Mouse (Mus musculus) stomach, embryonic 14.5 days (tissue): Measurements from ENCODE around the gene Mroh3. TPM values are rescaled to one million over a fixed set of nuclear protein-coding genes. Genes with fewer than 3 reads are reported as not detected.

Experiments used
- ATAC-seq: fragments of 200-750 bp; cut with Nextera tagmentation; 2 replicates; pipeline ENCODE4 v1.8.0; 2017; ENCODE audit warnings: low read depth, moderate TSS enrichment; ENCODE audit not compliant: insufficient number of reproducible peaks, insufficient read depth, low FRiP score
- H3K27ac ChIP-seq: fragments of 300-500 bp; sonication (generic); 2 replicates; pipeline ENCODE4 v1.5.1; 2014; ENCODE audit warnings: mild to moderate bottlenecking, low read length, moderate library complexity, mixed read lengths
- H3K27me3 ChIP-seq: fragments of 300-500 bp; sonication (generic); 2 replicates; pipeline ENCODE4 v1.6.1; 2014; ENCODE audit warnings: low read length, control low read depth, mixed read lengths; ENCODE audit not compliant: control insufficient read depth, insufficient read depth
- H3K36me3 ChIP-seq: fragments of 300-500 bp; sonication (generic); 2 replicates; pipeline ENCODE4 v1.6.1; 2014; ENCODE audit warnings: mild to moderate bottlenecking, control low read depth, low read length, moderate library complexity, mixed read lengths; ENCODE audit not compliant: control insufficient read depth, insufficient read depth
- H3K4me1 ChIP-seq: fragments of 300-500 bp; sonication (generic); 2 replicates; pipeline ENCODE4 v1.6.1; 2014; ENCODE audit warnings: low read length, control low read depth, mixed read lengths; ENCODE audit not compliant: control insufficient read depth, insufficient read depth
- H3K4me2 ChIP-seq: fragments of 300-500 bp; sonication (generic); replicated peaks from 2 replicates; pipeline ENCODE4 v1.6.1; 2014; ENCODE audit warnings: low read depth, low read length, control low read depth
- H3K4me3 ChIP-seq: fragments of 300-500 bp; sonication (generic); 2 replicates; pipeline ENCODE4 v1.5.1; 2014; ENCODE audit warnings: low read depth, low read length, control low read depth
- H3K9ac ChIP-seq: fragments of 300-500 bp; sonication (generic); replicated peaks from 2 replicates; pipeline ENCODE4 v1.6.1; 2014; ENCODE audit warnings: low read depth, mild to moderate bottlenecking, control low read depth, low read length, moderate library complexity, mixed read lengths
- H3K9me3 ChIP-seq: fragments of 300-500 bp; sonication (generic); 2 replicates; pipeline ENCODE4 v1.6.1; 2016; ENCODE audit warnings: low read depth, low read length, control low read depth; ENCODE audit not compliant: control insufficient read depth
- WGBS: fragments of 180-500 bp; shearing (Covaris S2); extraction: QIAGEN DNeasy Blood & Tissue Kit; methylation state at CpG from one replicate; pipeline ENCODE4 v1.1.7; 2014; 5-methylcytosine and 5-hydroxymethylcytosine counted together
- polyA plus RNA-seq: library from polyadenylated mRNA; unstranded; fragments of >200 nt; fragmentation: Nextera tagmentation; extraction: Ambion mirVana; gene quantifications from 2 replicates; pipeline ENCODE4 v1.2.1, GENCODE M21; 2014

Gene Mroh3
- polyA plus RNA-seq, 1 experiment from 2014 or later = 2.7 TPM

DNA sequence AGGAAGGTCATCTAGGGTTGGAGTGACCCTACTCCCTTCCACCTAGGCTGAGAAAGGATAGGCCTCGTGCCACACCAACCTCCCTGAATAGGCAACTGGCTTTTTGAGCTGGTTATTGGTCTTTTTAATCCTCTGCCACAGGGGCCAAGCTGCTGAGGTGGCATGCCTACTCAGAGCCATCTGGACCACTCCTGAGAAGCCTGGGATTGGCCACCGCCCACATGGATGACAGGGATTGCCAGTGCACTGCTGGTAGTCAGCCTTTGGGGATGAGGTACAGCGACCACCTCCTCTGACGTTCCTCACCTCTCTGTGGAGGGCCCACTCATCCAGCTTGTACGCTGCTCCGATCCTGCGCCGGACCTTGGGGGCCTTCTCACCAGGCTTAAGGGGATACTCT, 13.2 kb upstream of the Mroh3 start:
- no peaks in the 10 kb centered on the region for H3K27me3 ChIP-seq
- no peak overlapping the region for H3K4me3 ChIP-seq
- no peak overlapping the region for H3K9ac ChIP-seq
- H3K27ac ChIP-seq = no peak overlapping the region
- no peaks in the 10 kb centered on the region for H3K9me3 ChIP-seq
- no peak for ATAC-seq
- no peak overlapping the region for H3K4me2 ChIP-seq
- 93% methylated on average over 8 of the region's 8 CpGs for WGBS
- peaks cover 9% of the 10 kb centered on the region for H3K36me3 ChIP-seq
- peaks cover 34% of the 10 kb centered on the region for H3K4me1 ChIP-seq

DNA sequence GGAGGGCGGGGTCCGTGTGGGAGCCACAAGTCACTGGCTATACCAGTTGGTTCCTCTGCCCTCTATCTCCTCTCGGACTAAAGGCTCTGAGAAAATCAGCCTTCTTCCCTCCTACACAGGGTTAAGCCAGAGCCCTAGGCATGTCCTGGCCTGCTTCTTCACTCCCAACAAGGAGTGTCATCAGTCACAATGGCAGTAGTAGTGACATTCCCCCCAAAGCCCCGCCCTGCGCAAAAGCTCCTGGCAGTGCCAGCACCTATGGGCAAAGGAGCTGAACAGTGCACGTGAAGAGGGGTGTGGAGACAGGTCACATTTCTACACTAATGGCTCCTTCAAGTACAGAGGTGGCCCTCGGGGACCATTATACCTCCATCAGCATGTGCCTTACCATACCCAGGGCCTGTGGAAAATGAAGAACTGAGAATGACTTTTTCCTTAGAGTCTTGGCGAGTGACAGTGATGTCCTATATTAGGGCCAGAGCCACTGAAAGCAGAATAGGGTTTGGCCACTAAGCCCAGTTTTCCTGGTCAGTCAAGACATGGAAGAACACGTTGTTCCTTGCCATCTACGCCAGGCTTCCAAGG, 11.2 kb upstream of the Mroh3 start:
- Histone ChIP-seq H3K9ac (no peak overlapping the region), H3K9me3 (no peaks in the 10 kb centered on the region), H3K27me3 (no peaks in the 10 kb centered on the region), H3K36me3 (peaks cover 18% of the 10 kb centered on the region), H3K4me1 (peaks cover 24% of the 10 kb centered on the region), H3K4me2 (no peak overlapping the region), H3K27ac (no peak overlapping the region), H3K4me3 (no peak overlapping the region)
- 82% methylated on average over 10 of the region's 10 CpGs for WGBS
- ATAC-seq = no peak; the same call in 1 of the 2 replicates

DNA sequence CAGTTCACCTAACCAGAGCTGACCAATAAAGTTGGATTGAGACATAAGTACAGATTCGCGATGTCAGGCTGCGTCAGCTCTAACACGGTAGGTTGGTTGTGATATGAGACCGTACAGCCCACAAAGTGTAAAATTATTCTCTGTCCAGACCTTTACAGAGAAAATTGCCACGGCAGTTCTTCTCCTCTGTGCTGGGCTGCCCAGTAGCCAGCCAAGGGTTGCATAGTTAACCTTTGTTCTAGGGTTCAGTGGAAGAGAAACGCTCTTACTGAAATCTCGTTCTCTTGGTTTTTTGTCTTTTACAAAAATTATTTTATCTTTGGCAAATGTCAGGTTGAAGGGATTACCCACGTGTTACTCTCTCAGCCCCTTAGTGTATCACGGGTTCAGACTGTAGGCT, 9.8 kb upstream of the Mroh3 start:
- no peak overlapping the region for H3K27ac ChIP-seq
- no peaks in the 10 kb centered on the region for H3K27me3 ChIP-seq
- no peak for ATAC-seq
- peaks cover 31% of the 10 kb centered on the region for H3K36me3 ChIP-seq
- H3K9me3 ChIP-seq = no peaks in the 10 kb centered on the region
- WGBS = 62% methylated on average over 10 of the region's 10 CpGs
- H3K4me2 ChIP-seq = no peak overlapping the region
- H3K4me3 ChIP-seq = no peak overlapping the region
- no peak overlapping the region for H3K9ac ChIP-seq
- H3K4me1 ChIP-seq = peaks cover 9% of the 10 kb centered on the region

DNA sequence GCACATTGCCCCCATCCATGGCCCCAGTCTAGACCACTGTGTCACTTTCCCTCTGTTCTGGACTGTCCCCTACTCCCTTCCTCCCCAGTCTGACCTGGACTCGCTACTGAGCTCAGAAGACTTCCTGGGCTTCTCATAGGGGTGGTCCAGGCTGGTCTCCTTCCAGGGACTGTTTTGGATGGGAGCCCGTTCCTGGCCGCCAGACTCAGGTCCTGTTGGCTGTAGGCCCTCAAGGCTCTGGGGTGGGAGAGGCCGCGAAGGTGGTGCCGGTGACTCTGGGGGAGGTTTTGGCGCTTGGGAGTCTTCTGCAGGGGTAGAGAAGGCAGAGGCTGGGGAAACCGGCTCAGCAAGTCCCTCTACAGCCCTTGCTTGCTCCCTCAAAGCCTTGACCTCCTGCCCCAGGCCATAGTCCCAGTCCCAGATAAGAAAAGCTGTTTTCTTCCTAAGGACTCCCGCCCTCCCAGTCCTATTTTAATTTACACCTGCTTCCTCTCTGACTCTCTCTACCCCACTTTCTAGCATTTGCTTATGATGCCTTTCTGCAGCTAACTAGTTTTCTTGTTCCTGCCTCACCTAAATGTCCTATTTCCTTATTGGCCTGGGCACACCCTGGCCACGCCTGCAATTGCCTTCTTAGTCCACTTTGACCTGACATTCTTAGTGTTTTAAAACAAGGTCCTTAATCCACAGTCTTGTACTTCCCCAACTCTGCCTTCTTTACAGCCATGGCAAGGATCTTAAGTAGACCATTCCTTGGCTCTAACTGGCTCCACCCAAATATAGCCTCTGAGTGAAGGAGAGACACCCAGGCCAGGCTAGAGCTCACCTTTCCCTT, 7.6 kb upstream of the Mroh3 start:
- H3K9ac ChIP-seq = no peak overlapping the region
- no peaks in the 10 kb centered on the region for H3K27me3 ChIP-seq
- no peak overlapping the region for H3K4me3 ChIP-seq
- peaks cover 33% of the 10 kb centered on the region for H3K36me3 ChIP-seq
- peaks cover 7% of the 10 kb centered on the region; the same call in 1 of the 2 replicates for H3K4me1 ChIP-seq
- peak overlapping the region; percentile 72 for H3K27ac ChIP-seq
- ATAC-seq = peak; percentile 57
- 63% methylated on average over 10 of the region's 10 CpGs for WGBS
- no peak overlapping the region for H3K4me2 ChIP-seq
- H3K9me3 ChIP-seq = no peaks in the 10 kb centered on the region

DNA sequence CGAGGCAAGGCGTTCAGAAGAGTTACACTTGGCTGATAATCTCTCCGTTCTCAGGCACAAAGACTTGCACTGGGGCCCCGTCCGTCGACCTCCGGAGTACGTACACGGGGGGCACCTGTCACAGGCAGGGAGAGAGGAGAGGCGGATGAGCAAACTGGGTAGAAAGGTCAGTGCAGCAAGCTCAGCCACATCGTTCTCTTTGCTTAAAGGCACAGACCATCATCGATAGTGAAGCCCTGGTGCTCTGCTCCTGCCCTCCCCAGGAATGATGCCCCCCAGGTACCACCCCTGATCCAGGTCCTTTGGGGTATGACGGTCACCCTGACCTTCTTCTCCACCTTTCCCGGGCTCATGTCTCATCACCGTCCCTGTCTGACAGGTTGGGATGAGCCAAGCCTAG, 1.7 kb upstream of the Mroh3 start:
- no peak for ATAC-seq
- Histone ChIP-seq H3K27ac (no peak overlapping the region), H3K4me3 (no peak overlapping the region), H3K9ac (no peak overlapping the region), H3K27me3 (no peaks in the 10 kb centered on the region), H3K4me2 (no peak overlapping the region), H3K9me3 (no peaks in the 10 kb centered on the region), H3K36me3 (peaks cover 23% of the 10 kb centered on the region), H3K4me1 (no peaks in the 10 kb centered on the region)
- WGBS = 74% methylated on average over 15 of the region's 15 CpGs

DNA sequence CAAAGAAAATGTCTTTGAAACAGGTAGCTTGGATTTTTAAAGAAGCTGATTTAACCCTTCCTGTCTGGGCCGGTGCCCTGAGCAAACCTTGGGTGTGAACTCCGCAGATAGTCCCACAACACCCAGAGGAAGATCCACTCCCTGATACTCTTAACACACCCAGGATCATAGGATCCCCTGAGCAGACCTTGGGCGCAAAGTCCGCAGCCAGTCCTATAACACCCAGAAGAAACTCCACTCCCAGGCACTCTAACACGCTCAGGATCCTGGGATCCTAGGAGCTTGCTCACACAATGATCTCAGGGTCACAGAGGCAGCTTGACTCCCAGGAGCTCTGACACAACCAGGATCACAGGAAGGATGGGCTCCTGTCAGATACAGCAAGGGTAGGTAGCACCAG, 22.6 kb downstream of the Mroh3 start:
- no peak for ATAC-seq
- Histone ChIP-seq H3K27ac (no peak overlapping the region), H3K4me1 (no peaks in the 10 kb centered on the region), H3K27me3 (no peaks in the 10 kb centered on the region), H3K9me3 (no peaks in the 10 kb centered on the region), H3K36me3 (no peaks in the 10 kb centered on the region), H3K4me2 (no peak overlapping the region), H3K9ac (no peak overlapping the region), H3K4me3 (no peak overlapping the region)
- WGBS = 95% methylated on average over 5 of the region's 5 CpGs

DNA sequence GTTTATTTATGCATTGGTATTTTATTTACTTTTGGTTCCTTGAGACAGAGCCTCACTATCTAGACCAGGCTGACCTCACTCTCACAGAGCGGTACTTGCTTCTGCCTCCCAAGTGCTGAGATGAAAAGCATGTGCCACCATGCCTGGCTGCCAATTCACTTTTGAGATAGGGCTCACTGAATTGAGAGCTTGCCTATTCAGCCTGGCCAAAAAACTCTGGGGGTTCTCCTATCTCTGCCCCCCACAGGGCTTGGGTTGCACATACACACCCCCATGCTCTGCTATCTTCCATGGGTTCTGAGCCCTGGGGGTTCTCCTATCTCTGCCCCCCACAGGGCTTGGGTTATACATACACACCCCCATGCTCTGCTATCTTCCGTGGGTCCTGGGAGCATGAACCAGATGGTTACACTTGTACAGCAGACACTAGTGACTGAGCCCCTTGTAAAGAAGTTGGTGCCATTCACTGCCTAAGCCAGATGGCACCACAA, 33.1 kb downstream of the Mroh3 start:
- WGBS = 54% methylated on average over 2 of the region's 2 CpGs
- Histone ChIP-seq H3K4me2 (no peak overlapping the region), H3K9ac (no peak overlapping the region), H3K4me3 (no peak overlapping the region), H3K4me1 (peaks cover under 1% of the 10 kb centered on the region; the same call in 1 of the 2 replicates), H3K27me3 (no peaks in the 10 kb centered on the region), H3K36me3 (peaks cover 6% of the 10 kb centered on the region; the same call in 1 of the 2 replicates), H3K9me3 (no peaks in the 10 kb centered on the region), H3K27ac (no peak overlapping the region)
- ATAC-seq = no peak

DNA sequence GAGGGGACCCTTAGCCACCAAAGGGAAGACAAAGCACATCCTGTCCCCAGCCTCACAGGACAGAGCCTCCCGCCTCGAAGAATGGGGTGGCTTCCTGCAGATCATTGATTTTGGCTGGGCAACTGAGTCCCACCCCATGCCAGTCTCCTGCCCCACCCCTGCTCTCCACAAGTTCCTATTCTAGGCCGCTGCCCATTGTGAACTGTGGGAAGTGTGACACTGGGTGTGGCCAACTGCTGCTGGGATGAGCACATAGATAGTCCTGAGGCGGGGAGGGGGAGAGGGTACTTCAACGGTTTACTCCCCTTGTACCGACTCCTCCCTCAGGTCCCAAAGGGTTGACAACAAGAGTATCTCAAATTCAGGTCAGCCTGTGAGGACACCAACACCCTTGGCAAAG, 33.9 kb downstream of the Mroh3 start:
- H3K27me3 ChIP-seq = no peaks in the 10 kb centered on the region
- ATAC-seq = no peak
- WGBS = 57% methylated on average over 6 of the region's 6 CpGs
- peaks cover 6% of the 10 kb centered on the region; the same call in 1 of the 2 replicates for H3K36me3 ChIP-seq
- H3K9ac ChIP-seq = no peak overlapping the region
- peaks cover 9% of the 10 kb centered on the region for H3K4me1 ChIP-seq
- H3K4me3 ChIP-seq = no peak overlapping the region
- no peak overlapping the region for H3K4me2 ChIP-seq
- no peak overlapping the region for H3K27ac ChIP-seq
- no peaks in the 10 kb centered on the region for H3K9me3 ChIP-seq
